Mouse (Mus musculus) MEL (cell line): ENCODE results near the gene Enpp7.

ENCODE experiments used
- CTCF ChIP-seq, 3 experiments: IDR thresholded peaks in 2 of 3; conservative IDR thresholded peaks in 1 of 3; 2 replicates each; pipeline ENCODE4 v1.5.1; 2011 to 2012; ENCODE audit warnings: low read length in 3 of 3, low read depth in 2 of 3, mild to moderate bottlenecking in 2 of 3, improper control_type of control experiment in 1 of 3, inconsistent platforms in 1 of 3, mixed read lengths in 1 of 3, moderate library complexity in 1 of 3; ENCODE audit not compliant: control insufficient read depth in 1 of 3, insufficient read depth in 1 of 3, poor library complexity in 1 of 3, severe bottlenecking in 1 of 3
- GATA1 ChIP-seq: IDR thresholded peaks from 2 replicates; pipeline ENCODE4 v1.6.1; 2011; ENCODE audit warnings: low read depth, low read length, improper control_type of control experiment
- HCFC1 ChIP-seq: IDR thresholded peaks from 2 replicates; pipeline ENCODE4 v1.6.1; 2012; ENCODE audit warnings: low read depth, mild to moderate bottlenecking, inconsistent platforms, low read length, improper control_type of control experiment, moderate library complexity
- NRF1 ChIP-seq: IDR thresholded peaks from 2 replicates; pipeline ENCODE4 v1.6.1; 2014; ENCODE audit warnings: low read depth, mild to moderate bottlenecking, inconsistent platforms, low read length, improper control_type of control experiment, moderate library complexity; ENCODE audit not compliant: poor library complexity, insufficient read depth, severe bottlenecking
- POLR2A ChIP-seq, 2 experiments: IDR thresholded peaks; 2 replicates each; pipeline ENCODE4 v1.6.1; 2011 to 2012; ENCODE audit warnings: low read length in 2 of 2, mild to moderate bottlenecking in 2 of 2, control low read depth in 1 of 2, improper control_type of control experiment in 1 of 2, low read depth in 1 of 2, moderate library complexity in 1 of 2; ENCODE audit not compliant: control insufficient read depth in 1 of 2, insufficient read depth in 1 of 2, poor library complexity in 1 of 2
- POLR2AphosphoS2 ChIP-seq: IDR thresholded peaks from 2 replicates; pipeline ENCODE4 v1.6.1; 2011; ENCODE audit warnings: low read length, improper control_type of control experiment

GRCm38 (mm10) chr11:118940539-118940938 lies 47.4 kb upstream of the Enpp7 start:
- TF ChIP-seq NRF1, result no peak
- TF ChIP-seq CTCF (IDR thresholded peaks at IDR 0.05 in 2 of 3, conservative IDR thresholded peaks at IDR 0.05 in 1 of 3; ENCODE audit: control insufficient read depth in 1 of 3, insufficient read depth in 1 of 3, low read depth in 2 of 3, low read length in 3 of 3, poor library complexity in 1 of 3, severe bottlenecking in 1 of 3), result no peak
- no peak for TF ChIP-seq GATA1
- no peak for TF ChIP-seq HCFC1
- TF ChIP-seq POLR2A (IDR thresholded peaks at IDR 0.05; ENCODE audit: control insufficient read depth in 1 of 2, insufficient read depth in 1 of 2, low read depth in 1 of 2, low read length in 2 of 2, poor library complexity in 1 of 2), result no peak
- no peak for TF ChIP-seq POLR2AphosphoS2
